Mouse (Mus musculus): ENCODE measurements around the gene Lbp.

Lbp gene

DNA sequence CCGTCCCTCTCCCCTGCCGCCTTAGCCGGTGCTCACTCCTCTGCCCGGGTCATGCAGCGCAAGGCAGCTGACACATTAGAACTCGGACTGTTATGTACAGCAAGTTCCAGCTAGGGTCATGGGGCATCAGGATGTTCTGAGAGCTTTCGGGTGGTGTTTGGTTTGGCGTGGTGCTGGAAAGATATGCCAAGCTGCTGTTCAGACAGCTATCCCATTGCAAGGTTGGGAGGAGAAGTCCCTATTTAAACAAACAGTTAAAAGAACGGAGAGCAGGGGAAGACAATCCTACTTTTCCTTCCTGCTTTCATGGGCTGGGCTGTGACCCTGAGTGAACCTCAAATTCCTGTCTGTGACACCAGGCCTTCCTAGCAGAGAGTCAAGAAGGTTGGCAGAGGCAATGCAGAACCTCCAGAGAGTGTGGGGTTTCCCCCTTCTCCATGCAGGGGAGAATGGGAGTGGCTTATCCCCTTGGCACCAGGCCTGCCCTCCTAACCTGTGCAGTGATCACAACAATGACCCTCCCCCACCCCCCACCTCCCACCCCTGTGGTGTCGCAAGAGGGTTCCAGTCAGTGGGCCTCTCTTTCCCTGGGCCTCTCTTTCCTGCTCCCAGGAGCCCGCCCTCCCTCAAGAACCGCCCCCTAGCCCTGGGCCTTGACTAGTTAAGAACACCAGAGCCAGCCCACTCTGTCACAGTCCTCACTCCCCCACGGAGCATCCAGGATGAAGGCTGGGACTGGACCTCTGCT, at the start of gene Lbp:
TSS of gene Lbp (plus strand) at position 546 of the 748 bp plus-strand sequence.
- no peak for DNase-seq

DNA sequence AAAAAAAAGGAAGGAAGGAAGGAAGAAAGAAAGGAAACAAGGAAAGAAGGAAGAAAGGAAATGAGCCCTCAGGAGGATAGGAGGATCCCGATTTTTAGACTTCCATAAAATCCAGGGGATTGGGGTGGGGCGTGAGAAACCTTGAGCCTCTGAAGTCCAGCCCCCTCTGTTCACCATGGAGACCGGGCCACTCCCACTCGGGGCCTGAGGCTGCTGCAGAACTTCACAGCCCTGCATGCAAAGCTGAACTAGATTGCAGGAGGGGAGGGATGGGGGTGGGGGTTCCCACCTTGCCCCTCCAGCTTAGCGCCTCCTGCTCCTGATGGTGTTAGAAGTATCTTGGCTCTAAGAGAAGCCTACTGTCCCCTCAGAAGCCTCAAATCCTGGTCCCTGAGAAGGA, 49.4 kb upstream of the Lbp start:
- no peak for DNase-seq

DNA sequence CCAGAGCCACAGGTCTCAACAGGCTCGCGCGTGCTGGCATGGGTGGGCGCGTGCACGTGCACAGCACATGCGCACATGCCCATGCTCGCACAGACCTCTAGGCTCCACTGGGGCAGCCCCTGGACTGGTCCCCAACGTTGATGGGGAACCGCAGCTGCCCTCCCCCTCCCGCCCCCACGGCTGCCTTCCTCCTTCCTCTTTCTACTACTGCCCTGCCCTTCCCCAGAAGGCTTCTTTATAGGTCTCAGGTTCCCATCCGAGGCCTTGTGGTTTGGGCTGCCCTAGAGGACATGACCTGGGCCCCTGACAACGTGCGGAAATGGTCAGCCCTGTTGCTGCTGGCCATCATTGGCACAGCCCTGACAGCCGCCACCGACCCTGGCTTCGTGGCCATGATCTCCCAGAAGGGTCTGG, 48.3 kb upstream of the Lbp start, which contains the start of gene Bpi:
TSS of gene Bpi (plus strand) at position 90 of the 414 bp plus-strand sequence.
- no peak for DNase-seq

- no peak for DNase-seq
Observed at GRCm38 (mm10) chr2:158258781-158259180, 47.5 kb upstream of the Lbp start.

GRCm38 (mm10) chr2:158259498-158259897, 46.8 kb upstream of the Lbp start:
- DNase-seq, result no peak

DNA sequence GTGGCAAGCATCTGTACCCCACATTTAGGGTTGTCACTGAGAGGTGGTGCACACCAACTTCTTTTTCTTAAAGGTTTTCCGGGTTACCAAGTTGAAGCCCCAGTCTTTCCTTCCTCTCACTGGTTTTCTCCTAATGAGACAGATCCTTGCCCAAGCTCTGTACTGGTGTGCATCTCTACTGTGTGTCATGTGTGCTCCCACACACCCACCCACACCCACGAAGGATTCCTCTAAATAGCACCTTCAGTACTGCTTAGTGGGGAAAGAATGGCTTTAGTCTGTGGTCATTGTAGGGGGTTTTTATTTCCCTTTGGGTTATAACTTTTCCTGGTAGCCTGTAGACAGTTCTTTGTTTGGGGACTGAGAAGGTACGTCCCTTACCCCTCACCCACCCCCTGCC, 41.4 kb upstream of the Lbp start:
- DNase-seq, result peak; percentile 20

- DNase-seq, result no peak
Observed at GRCm38 (mm10) chr2:158270017-158270416, 36.3 kb upstream of the Lbp start.

GRCm38 (mm10) chr2:158273646-158274045, 32.6 kb upstream of the Lbp start:
- no peak for DNase-seq

GRCm38 (mm10) chr2:158275349-158275748, 30.9 kb upstream of the Lbp start:
- DNase-seq, result no peak

- no peak for DNase-seq
Observed at GRCm38 (mm10) chr2:158275811-158276210, 30.5 kb upstream of the Lbp start.

DNA sequence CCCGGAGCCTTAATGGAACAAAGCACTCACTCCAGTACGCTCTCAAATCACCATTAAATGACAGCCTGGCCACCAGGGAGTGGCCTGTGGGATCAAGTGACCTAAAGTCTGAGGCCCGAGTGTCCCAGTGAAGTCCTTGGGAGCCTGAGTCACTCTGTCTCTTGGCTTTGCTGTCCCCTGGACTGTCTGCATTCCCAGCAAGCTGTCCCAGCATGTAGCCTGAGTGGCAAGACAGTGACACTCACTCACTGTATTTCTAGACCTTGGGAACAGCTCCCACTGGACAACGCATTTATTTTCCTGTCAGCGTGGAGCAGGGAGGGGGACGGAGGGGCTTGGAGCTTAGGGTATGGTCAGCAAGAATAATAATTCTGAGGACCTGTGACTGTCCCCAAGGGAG, 29.8 kb upstream of the Lbp start:
- DNase-seq, result no peak

GRCm38 (mm10) chr2:158276878-158277277, 29.4 kb upstream of the Lbp start:
- DNase-seq, result no peak

GRCm38 (mm10) chr2:158279656-158280055, 26.6 kb upstream of the Lbp start:
- DNase-seq, result no peak

DNA sequence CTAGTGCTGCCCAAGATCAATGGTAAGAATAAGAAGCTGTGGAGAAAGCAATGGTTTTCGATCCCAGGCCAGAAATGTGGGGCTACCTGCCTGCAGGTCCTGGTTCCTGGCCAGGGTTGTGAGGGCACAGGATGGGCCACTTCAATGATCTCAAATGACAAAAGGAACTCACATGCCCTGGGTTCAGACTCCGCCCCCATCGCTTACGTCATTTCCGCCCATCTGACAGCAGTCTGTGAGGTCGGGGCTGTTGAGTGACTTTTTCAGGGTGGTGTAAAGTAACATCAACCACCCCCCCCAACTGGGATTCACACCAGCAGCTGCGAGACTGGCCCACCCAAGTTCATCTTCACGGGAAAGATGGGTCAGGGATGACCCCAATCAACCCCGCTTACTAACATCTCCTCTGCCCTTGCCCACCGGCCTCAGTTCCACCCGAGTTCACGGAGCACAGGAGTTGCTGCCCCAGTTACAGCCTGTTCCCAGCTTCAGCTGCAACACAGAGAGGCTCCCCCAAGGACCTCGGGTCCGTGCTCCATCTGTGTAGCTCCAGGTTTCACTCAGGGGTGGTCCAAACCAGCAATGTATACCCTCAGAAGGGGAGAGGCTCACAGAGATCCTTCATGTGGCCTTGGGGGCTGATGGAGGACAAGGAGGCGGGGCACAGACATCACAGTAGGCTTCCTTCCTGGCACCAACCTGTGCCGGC, 24.6 kb upstream of the Lbp start:
- DNase-seq, result no peak

DNA sequence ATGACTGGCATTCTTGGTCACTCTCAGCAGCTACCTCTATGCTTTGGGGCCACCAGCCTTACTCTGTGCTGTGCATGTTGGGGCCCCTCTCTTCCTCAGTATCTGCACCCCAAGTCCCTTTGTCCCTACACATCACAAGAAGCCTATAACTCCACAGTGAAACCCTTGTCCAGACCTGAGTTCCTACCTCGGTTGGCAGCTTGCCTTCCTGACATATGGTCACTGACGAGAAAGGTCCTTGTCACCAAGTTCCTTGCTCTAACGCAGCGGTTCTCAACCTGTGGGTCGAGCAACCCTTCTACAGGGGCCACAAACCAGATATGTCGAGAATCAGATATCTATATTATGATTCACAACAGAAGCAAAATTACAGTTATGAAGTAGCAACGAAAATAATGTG, 23.2 kb upstream of the Lbp start:
- DNase-seq, result no peak

DNA sequence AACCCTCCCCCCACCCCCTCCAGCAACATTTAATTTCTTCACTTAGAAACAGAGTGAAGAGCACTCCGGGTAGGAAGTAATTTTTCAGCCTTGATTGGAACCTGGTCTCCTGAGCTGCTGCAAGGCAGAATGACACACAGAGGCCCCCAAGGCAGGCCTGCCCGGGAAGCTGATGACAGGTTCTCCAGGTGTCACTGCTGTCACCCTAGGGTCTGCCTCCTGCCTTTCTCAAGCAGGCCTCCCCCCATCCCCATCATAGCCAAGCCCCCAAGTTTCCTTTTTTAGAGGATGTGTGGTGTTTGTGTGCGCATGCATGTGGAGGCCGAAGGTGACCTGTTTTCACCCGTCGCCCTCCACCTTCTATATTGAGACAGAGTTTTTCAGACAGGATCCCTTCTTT, 22.5 kb upstream of the Lbp start:
- no peak for DNase-seq

- no peak for DNase-seq
Observed at GRCm38 (mm10) chr2:158284571-158284970, 21.7 kb upstream of the Lbp start.

DNA sequence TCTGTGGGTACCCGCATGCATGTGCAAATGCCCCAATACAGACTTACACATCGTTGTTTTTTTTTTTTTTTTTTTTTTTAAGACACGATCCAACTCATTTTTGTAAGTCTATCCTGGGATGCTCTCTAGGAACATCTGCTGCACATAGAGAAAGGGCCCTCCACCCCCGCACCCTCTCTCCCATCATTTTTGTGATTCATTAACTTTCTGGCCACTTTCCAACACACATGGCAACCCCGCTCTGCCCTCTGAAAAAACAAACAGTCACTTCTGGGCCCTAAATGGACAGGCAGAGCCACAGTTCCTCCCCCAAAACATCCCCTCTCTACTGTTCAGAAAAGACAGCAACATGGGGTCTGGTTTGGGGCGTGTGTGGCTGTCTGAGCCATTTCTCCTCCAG, 20.6 kb upstream of the Lbp start:
- peak; percentile 45 for DNase-seq

DNA sequence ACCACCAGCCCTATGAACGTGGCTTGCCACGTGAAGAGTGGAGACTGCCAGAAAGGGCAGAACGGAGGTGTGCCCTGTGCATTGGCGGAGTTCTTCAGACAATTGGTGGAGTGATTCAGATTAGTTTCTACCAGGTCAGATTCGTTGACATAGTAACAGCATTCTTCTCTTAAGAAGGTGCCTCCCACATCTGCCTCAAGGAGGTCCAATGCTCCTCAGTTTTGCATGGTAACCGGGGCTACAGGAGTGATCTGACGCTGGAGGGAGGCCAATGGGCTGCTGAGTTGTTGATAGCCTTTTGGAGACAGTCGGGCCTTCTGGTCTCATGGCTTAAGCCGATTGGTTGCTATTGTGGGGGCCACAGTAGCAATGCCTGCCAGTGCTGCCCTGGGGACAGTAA, 10.6 kb upstream of the Lbp start:
- no peak for DNase-seq

DNA sequence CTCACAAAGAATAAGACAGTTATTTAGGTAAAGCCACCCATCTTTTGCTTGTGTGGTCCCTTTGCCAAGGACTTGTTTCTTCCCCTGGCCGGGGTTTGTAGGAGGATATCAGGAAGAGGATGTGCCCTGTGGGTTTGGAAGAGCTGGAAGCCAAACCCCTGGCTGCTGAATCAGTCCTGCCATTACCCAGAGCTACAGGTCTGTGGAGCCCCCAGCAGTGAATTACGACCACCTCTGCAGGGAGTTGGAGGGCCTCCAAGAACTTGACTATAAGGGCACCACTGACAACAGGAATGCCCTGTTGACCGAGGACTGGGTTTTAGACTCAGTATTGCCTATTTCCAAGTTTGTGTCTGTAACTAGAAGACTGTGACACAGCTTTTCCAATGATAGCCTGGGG, 7.1 kb upstream of the Lbp start:
- DNase-seq, result no peak

DNA sequence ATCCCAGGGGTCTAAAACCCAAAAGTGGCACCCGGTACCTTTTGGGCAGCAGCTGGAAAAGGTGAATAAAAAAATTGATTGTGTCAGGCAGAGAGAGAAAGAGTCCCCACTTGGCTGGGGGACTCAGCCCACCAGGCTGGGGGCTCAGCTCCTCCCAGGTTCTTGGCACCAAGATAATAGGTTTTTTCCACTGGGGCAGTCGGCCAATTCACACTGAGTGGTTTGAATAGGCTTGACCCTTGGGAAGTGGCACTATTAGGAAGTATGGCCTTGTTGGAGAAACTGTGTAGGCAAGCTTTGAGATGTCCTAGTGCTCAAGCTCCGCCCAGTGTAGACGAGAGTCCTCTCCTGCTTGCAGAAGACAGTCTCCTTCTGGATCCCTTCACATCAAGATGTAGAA, 6.6 kb upstream of the Lbp start:
- DNase-seq, result no peak

GRCm38 (mm10) chr2:158302807-158303206, 3.5 kb upstream of the Lbp start:
- DNase-seq, result no peak

DNA sequence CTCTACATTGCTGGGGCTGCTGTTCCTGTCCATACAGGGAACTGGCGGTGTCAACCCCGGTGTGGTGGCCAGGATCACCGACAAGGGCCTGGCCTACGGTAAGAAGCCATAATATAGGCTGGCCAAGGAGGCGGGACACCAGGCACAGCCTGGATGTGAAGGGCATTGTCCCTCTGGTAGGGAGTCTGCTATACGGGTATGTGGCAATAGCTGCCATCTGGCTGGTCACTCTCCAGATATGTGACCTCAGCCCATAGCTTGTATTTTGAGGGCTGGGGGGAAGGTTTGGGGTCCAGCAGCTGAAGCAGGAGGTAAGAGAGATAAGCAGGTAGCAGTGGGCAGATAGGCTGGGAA, 380 bp downstream of the Lbp start:
- no peak for DNase-seq

DNA sequence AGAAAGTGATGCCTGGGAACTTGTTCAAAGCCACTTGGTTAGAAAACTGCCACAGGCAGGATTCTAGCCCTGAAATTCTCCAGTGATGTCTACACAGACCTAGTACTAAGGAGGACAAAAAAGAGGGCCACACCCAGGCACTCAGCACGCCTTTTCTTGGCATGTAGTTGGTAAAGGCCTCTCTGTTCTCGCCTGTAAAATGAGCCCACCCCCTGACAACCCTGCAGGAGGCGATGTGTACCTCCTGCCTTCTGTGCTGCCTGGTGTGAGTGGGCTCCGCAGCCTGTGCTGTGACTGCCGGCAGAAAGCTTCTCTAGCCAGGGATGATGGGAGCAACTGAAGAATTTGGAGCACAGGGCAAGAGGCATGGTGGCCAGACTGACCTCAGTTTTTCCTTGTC, 2.0 kb downstream of the Lbp start:
- peak; percentile 74 for DNase-seq

DNA sequence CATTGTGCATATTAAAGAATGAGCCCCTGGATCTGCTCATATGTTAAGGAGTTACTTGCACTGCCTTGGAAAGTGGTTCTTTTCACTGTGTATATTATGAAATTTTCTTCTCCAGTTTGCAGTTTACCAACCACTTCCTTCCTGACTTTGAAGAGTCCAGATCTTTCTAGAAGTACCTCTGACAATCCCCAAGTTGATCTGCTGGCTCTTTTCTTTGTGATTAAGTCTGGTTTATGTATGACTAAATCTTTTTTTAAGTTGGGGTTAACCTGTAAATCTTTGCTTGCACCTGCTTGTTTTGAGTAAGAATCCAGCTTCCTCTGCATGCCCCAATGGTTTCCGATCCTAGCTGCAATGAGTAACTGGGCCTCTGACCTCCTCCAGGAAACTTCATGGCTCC, 6.8 kb downstream of the Lbp start:
- no peak for DNase-seq

Measured in layer of hippocampus, adult 9-11 months (tissue).